Mouse (Mus musculus) spleen, postnatal 10 days (tissue): ENCODE data around the gene H2-Aa.

Experiments
- DNase-seq, 2 experiments: peaks; one replicate each; pipeline ENCODE4 v3.0.0; 2021 to 2022; ENCODE audit warnings: low spot score in 2 of 2

H2-Aa gene

GRCm38 (mm10) chr17:34263811-34264371 lies 23.7 kb downstream of the H2-Aa start:
- DNase-seq: peak in 1 of 2 experiments; percentile 71

DNA sequence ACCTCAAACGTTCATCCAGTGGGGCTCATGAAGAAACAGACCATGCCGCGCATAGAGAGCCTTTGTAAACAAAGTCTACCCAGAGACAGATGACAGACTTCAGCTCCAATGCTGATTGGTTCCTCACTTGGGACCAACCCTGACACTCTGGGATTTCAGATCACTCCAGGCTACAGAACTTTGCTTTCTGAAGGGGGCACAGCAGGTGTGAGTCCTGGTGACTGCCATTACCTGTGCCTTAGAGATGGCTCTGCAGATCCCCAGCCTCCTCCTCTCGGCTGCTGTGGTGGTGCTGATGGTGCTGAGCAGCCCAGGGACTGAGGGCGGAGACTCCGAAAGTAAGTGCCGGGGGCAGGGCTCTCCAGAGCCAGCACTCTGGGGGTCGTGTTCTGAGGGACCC lies 24.6 kb downstream of the H2-Aa start:
- peak; percentile 59 to 75 for DNase-seq

- peak in 1 of 2 experiments; percentile 73 for DNase-seq
These were observed 26.1 kb downstream of the H2-Aa start for GRCm38 (mm10) chr17:34261502-34261901.

- no peak for DNase-seq
These were observed 27.1 kb downstream of the H2-Aa start for GRCm38 (mm10) chr17:34260551-34260950.

DNA sequence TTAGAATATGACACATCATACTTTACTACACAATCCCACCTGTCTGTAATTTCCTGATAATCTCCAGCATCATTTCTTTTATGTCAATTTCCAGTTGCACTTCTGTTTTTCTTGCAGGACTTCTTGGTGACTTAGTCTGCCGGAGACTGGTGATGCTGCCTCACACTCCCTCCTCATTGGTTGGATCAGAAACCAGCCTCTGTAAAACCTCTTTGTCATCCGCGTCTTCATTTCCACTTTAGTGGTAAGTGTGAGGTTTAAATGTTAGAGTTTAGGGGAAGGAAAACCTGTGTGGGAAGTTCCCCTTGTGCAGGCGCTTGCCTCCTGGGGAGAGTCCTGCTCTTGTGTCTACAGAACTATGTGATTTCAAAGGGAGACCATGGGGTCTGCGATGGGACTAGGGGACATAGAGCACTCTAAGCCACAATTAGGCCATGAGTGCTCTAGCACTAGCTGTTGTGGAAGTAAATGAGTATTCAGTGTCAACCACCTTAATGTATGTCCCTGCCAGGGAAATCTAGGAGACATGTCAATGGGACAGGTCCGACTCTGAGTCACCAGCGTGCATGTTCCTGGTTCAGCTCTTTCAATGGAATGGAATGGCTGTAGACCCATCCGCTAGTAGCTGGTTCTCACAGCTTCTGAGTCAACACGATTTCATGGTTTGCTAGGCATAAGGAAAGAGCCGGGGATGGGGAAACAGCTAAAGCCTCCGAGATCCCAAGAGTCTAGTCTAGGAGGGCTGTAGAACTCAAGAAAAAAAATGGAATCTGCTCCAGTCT lies 29.8 kb downstream of the H2-Aa start, which contains the start of gene H2-Ab1:
Gene H2-Ab1, plus strand, starts transcription at position 96 of the 782 bp plus-strand sequence.
- DNase-seq: peak; percentile 77 to 89

DNA sequence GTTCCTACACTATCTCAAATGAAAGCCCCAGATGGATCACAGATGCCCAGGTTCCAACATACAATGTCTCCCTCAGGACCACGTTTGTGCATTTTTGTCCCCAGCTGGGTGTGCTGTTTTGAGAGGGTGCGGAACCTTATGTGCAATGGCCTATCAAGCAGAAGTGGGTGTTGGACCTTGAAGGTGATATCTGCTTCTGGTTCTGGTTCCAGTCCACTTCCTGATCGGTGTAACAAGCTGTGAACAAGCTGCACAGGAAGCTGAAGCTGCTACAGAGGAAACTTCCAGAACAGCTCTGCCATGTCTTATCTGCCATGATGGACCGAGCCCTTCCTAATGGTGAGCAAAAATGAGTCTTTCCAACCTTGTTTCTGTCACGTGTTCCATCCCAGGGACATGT lies 31.1 kb downstream of the H2-Aa start:
- DNase-seq: no peak

DNA sequence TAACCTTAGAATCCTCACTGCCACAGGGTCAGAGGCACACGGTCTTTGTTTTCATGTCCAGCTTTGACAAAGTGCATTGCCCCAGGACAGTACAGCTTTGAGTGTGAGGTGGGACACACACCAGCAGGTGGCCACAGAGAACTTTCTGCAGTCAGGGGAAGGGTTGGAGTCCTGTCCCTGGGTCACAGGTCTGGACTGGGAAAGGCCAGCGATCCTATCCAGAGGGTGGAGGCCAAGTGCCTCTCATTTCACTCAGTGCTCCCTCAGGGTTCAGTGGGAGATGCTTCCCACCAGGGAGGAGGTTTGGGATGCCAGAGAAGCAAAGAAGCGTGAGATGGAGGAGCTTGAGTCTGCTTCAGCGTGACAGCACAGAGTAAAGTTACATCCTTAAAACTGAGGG lies 36.0 kb downstream of the H2-Aa start:
- peak in 1 of 2 experiments; percentile 24 for DNase-seq

GRCm38 (mm10) chr17:34249878-34250277 lies 37.7 kb downstream of the H2-Aa start:
- DNase-seq: peak in 1 of 2 experiments; percentile 59

DNA sequence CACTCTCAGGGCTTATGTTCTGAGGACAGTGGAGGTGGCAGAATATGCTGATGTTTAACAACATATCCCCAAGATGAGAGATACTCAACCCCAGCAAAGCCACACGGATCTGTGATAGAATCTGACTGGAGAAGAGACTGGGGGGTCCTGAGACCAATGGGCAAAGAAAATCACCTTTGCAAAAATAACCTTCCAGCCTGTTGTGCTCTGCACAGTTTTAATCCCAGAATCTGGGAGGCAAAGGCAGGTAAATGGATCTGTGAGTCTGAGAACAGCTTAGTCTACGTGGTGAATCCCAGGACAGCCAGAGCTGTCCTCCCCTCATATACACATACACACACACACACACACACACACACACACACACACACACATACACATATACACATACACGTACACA lies 38.3 kb downstream of the H2-Aa start:
- peak in 1 of 2 experiments; percentile 3 for DNase-seq

GRCm38 (mm10) chr17:34248764-34249163 lies 38.9 kb downstream of the H2-Aa start:
- peak in 1 of 2 experiments; percentile 27 for DNase-seq

- peak in 1 of 2 experiments; percentile 20 for DNase-seq
These were observed 40.6 kb downstream of the H2-Aa start for GRCm38 (mm10) chr17:34247047-34247446.

DNA sequence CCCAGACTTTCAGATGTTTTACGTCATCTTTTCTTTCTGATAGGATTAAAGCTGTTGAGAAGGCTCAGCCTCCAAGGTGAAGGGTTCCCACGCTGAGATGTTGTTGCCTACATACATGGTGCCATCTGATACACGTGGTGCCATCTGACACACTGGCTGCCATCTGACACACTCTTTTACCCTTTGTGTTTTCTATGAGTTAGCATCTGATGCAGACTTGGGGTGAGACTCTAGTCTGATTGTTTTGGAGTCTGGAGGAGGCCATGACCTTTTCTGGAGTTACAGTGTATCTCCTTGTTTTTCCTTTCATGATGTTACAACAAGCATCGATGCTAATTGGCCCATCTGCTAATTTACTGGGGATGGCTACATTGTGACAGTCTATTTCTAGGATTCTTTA lies 43.0 kb downstream of the H2-Aa start:
- DNase-seq: peak in 1 of 2 experiments; percentile 2

DNA sequence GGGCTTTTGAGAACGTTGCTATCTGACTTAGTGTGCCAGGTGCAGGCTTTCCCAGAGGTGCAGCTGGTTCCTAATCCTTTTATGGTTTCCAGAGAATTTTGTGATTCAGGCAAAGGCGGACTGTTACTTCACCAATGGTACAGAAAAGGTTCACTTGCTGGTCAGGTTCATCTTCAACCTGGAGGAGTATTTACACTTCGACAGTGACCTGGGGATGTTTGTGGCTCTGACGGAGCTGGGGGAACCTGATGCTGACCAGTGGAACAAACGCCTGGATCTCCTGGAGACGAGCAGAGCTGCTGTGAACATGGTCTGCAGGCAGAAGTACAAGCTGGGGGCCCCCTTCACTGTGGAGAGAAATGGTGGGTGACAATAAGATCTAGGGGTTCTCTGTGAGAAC lies 46.7 kb downstream of the H2-Aa start:
- peak in 1 of 2 experiments; percentile 13 for DNase-seq

DNA sequence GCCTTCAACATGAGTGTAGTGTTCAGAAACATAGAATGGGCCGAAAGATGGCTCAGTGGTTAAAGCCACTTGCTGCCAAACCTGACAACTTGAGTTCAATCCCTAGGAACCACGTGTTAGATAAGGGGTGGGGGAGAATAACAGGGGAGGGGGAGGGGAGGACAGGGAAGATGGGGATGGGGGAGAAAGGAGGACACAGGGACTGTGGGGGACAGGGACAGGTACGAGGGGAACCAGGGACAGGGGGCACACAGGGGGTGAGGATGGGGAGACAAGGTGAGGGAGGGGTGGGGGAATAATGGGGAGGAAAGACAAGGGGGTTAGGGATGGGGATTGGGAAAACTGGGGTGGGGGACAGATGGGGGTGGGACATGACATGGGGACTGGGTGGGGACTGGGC lies 47.3 kb downstream of the H2-Aa start:
- DNase-seq: peak in 1 of 2 experiments; percentile 9

- DNase-seq: peak in 1 of 2 experiments; percentile 33
These were observed 48.0 kb downstream of the H2-Aa start for GRCm38 (mm10) chr17:34239601-34240041.

- peak in 1 of 2 experiments; percentile 68 for DNase-seq
These were observed 48.9 kb downstream of the H2-Aa start, which contains the start of gene H2-Ob for GRCm38 (mm10) chr17:34238706-34239105. TSS of gene H2-Ob (plus strand) at chr17:34238903.

DNA sequence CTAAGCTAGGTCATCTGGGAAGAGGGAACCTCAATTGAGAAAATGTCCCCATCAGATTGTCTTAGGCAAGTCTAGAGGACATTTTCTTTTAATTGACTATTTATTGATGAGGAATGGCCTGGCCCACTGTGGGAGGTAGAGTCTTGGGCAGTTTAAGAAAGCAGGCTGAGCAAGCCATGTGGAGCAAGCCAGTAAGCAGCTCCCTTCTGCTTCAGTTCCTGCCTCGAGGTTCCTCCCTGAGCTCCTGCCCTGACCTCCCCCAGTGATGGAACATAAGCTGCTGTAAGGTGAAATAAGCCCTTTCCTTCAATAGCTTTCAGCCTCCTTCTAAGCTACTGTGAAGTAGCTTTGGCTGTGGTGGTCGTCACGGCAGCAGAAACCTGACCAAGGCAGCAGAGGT lies 49.9 kb downstream of the H2-Aa start:
- DNase-seq: peak in 1 of 2 experiments; percentile 6

- peak in 1 of 2 experiments; percentile 12 for DNase-seq
These were observed 50.9 kb downstream of the H2-Aa start for GRCm38 (mm10) chr17:34236691-34237090.

DNA sequence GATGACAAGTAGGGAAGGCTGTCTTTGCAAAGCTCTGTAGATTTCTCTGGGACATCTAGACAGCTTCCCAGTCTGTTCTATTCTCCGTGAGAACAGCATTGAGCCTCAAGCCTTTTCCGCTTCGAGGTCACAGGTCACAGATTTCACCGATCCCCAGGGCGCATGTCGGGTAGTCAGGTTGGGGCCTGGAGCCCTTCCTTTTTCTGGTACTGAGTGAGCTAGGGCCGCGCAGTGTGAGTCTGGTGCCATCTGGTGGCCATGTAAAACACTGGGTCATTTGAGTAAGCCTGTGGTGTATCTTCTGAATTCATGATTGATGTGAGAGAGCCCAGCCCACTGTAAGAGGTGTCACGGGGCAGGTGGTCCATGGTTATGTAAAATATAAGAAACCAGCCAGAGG lies 52.7 kb downstream of the H2-Aa start:
- DNase-seq: peak; percentile 59 to 88
